Mouse (Mus musculus) intestine, embryonic 14.5 days (tissue): ENCODE measurements around the gene Man2a2. TPM values are rescaled to one million over a fixed set of nuclear protein-coding genes. Genes with fewer than 3 reads are reported as not detected.
"Not testable (repeated sequence)": the region's sequence is repeated elsewhere in the genome, so short reads cannot be mapped to it uniquely, and the experiment has no call there.

ENCODE experiments used
- ATAC-seq: fragments of 200-750 bp; cut with Nextera tagmentation; replicated peaks from 2 replicates; pipeline ENCODE4 v1.8.0; 2017; ENCODE audit warnings: low read depth, moderate number of reproducible peaks, moderate TSS enrichment, moderate library complexity; ENCODE audit not compliant: low FRiP score, low TSS enrichment
- DNase-seq: peaks from one replicate; pipeline ENCODE4 v3.0.0-alpha.2; 2018; ENCODE audit warnings: low spot score
- H3K27ac ChIP-seq: fragments of 300-500 bp; sonication (generic); 2 replicates; pipeline ENCODE4 v1.5.1; 2014; ENCODE audit warnings: low read depth, mild to moderate bottlenecking, control low read depth
- H3K27me3 ChIP-seq: fragments of 300-500 bp; sonication (generic); replicated peaks from 2 replicates; pipeline ENCODE4 v1.6.1; 2014; ENCODE audit warnings: low read length, control low read depth; ENCODE audit not compliant: control insufficient read depth, insufficient read depth
- H3K36me3 ChIP-seq: fragments of 300-500 bp; sonication (generic); 2 replicates; pipeline ENCODE4 v1.6.1; 2014; ENCODE audit warnings: low read length, control low read depth; ENCODE audit not compliant: control insufficient read depth, insufficient read depth
- H3K4me1 ChIP-seq: fragments of 300-500 bp; sonication (generic); replicated peaks from 2 replicates; pipeline ENCODE4 v1.6.1; 2014; ENCODE audit warnings: low read length, control low read depth, mixed read lengths; ENCODE audit not compliant: control insufficient read depth, insufficient read depth
- H3K4me2 ChIP-seq: fragments of 300-500 bp; sonication (generic); 2 replicates; pipeline ENCODE4 v1.6.1; 2014; ENCODE audit warnings: low read length
- H3K4me3 ChIP-seq: fragments of 300-500 bp; sonication (generic); 2 replicates; pipeline ENCODE4 v1.5.1; 2014; ENCODE audit warnings: low read depth, low read length, control low read depth, mixed read lengths
- H3K9ac ChIP-seq: fragments of 300-500 bp; sonication (generic); 2 replicates; pipeline ENCODE4 v1.6.1; 2014; ENCODE audit warnings: mild to moderate bottlenecking, low read length
- H3K9me3 ChIP-seq: fragments of 300-500 bp; sonication (generic); 2 replicates; pipeline ENCODE4 v1.6.1; 2016; ENCODE audit warnings: low read length, control low read depth; ENCODE audit not compliant: control insufficient read depth
- WGBS: fragments of 180-500 bp; shearing (Covaris S2); extraction: QIAGEN DNeasy Blood & Tissue Kit; methylation state at CpG from one replicate; pipeline ENCODE4 v1.1.7; 2014; 5-methylcytosine and 5-hydroxymethylcytosine counted together
- polyA plus RNA-seq: library from polyadenylated mRNA; unstranded; fragments of >200 nt; fragmentation: Nextera tagmentation; extraction: Ambion mirVana; gene quantifications from 2 replicates; pipeline ENCODE4 v1.2.1, GENCODE M21; 2014

Gene Man2a2
- polyA plus RNA-seq, 1 experiment from 2014 or later, result 17.4 TPM

DNA sequence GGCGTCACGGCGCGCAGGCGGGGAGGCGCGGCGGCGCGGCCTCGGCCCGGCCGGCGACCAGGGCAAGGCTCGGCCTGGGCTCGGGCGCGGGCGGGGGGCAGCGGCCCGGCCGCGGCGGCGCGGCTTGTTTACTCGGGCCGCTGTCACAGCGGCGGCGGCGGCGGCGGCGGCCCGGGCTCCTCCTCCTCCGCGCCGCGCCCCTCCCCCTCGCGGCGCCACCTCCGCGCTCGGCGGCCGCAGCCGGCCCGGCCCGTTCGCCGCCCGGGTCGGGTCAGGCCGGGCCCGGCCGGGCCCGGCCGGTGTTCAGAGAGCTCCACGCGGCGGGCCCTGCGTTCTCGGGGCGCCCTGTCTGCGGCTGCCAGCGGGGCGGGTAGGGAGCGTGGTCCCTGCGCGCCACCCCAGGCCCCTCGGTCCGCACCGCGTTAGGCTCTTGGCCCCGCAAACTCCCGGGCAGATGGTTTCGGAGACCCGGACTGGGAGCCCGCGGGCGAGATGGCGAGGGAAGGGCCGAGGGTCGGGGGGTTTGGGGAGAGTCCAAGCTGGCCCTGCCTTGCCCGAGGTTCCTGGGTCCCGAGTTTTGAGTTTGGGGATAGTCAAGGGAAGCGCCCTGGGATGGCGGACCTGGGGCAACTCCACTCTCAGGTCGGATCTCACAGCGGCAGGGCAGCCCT lies 31.6 kb upstream of the Man2a2 start:
- Histone ChIP-seq H3K4me2 (peak overlapping the region; percentile 84), H3K4me1 (peaks cover 25% of the 10 kb centered on the region), H3K27me3 (no peaks in the 10 kb centered on the region), H3K9ac (peak overlapping the region; percentile 92), H3K27ac (peak overlapping the region; percentile 77), H3K9me3 (no peaks in the 10 kb centered on the region), H3K36me3 (peaks cover 3% of the 10 kb centered on the region; the same call in 1 of the 2 replicates), H3K4me3 (peak overlapping the region; percentile 57)
- DNase-seq (peak; percentile 85), ATAC-seq (peak; percentile 77)
- 1% methylated on average over 50 of the region's 92 CpGs for WGBS

DNA sequence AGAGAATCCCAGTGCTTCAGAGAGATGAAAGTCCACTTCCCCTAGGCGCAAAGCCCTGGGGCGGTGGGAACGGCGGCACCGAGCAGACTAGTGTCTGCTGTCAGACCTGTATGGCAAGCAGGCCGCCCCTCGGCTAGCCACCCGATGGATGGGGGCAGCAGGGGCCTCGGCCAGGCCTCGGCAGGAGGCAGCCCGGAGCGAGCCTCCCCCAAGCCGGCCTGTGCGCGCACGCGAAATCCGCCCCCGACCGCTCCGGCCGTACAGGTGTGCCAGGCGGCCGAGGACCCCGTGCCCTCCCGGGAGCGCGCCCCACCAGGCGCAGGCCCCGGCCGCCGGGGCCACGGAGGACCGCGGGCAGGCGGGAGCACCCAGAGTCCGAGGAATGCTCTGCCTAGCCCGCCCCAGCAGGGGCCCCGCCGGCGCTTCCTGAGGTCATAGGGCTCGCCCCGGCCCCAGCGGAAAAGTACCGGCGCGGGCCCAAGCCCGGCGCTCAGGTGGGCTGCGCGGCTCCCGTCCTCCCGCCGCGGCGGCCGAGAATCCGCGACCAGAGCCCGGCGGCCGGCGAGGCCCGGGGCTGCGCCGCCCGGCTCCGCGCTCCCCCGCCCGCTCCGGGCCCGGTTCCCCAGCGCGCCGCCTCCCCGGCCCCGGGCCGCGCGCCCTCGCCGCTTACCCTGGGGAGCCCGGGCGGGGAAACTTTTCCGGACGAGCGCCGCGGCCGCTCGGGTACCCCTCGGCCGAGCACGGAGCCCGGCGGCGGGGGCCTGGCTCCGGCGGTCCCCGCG lies 30.9 kb upstream of the Man2a2 start:
- peak overlapping the region; percentile 84 for H3K4me2 ChIP-seq
- H3K36me3 ChIP-seq, result peaks cover 10% of the 10 kb centered on the region
- peak overlapping the region; percentile 57 for H3K4me3 ChIP-seq
- 1% methylated on average over 81 of the region's 102 CpGs for WGBS
- DNase-seq, result peak; percentile 79
- H3K9me3 ChIP-seq, result no peaks in the 10 kb centered on the region
- no peaks in the 10 kb centered on the region for H3K27me3 ChIP-seq
- peak overlapping the region; percentile 92 for H3K9ac ChIP-seq
- H3K27ac ChIP-seq, result peak overlapping the region; percentile 77
- peaks cover 25% of the 10 kb centered on the region for H3K4me1 ChIP-seq
- ATAC-seq, result peak; percentile 63

DNA sequence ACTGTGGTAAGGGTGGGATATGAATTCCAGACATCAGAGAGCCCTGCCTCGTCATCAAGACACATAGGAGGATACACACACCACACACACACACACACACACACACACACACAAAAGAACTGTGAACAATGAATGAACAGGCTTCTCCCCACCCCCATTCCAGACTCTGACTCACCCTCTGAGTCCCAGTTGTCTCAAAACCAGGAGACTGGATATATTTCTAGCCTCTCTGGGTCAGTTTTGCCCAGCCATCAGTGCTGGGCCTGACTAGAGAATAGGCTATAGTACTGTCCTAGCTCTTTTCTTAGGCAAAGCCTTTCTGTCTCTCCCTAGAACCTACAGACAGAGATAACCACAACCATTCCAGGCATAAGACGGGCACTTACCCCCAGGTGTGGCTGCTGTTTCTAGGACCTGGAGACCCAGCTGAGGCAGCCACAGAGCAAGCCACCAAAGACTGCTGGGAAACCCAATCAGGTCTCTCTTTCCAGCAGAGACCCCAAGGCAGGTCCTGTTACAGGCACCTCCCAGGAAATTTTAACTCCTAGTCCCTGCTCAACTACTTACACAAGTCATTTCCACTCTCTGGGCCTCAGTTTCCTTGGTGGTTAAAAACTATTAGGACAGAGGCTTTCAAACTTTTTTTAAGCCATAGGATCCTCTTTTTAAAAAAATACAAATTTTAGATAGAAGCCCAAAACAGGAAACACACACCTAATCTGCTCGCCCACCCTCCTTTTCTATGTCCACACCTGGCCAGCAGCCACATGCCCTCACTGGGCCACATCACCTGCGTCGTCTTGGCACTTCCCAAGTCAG lies 30.1 kb upstream of the Man2a2 start:
- Histone ChIP-seq H3K4me1 (peaks cover 25% of the 10 kb centered on the region), H3K27ac (peak overlapping the region; percentile 77; the same call in 1 of the 2 replicates), H3K4me2 (peak overlapping the region; percentile 84), H3K9me3 (no peaks in the 10 kb centered on the region), H3K27me3 (no peaks in the 10 kb centered on the region), H3K36me3 (peaks cover 17% of the 10 kb centered on the region), H3K4me3 (peak overlapping the region; percentile 57), H3K9ac (peak overlapping the region; percentile 92)
- DNase-seq (peak; percentile 68), ATAC-seq (no peak)
- 26% methylated on average over 5 of the region's 5 CpGs for WGBS

DNA sequence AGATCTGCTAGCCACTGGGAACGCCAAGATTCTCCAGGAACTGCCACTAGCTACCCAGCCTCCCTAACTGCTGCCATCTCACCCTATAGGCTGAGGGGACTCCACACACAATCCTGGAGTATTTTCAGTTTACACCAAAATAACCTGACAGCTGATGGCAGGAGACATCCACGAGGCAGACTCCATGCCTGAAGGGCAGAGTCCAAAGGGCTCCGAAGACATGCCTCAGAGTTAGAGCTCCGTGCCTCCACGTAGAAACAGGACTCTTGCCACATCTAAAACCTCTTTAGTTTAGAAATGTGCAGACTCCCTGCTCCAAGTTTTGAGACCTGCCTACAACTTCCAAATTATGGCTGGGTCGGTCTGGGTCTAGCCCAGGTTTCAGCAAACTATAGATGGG lies 29.4 kb upstream of the Man2a2 start:
- H3K4me2 ChIP-seq, result peak overlapping the region; percentile 84; the same call in 1 of the 2 replicates
- no peak overlapping the region for H3K9ac ChIP-seq

DNA sequence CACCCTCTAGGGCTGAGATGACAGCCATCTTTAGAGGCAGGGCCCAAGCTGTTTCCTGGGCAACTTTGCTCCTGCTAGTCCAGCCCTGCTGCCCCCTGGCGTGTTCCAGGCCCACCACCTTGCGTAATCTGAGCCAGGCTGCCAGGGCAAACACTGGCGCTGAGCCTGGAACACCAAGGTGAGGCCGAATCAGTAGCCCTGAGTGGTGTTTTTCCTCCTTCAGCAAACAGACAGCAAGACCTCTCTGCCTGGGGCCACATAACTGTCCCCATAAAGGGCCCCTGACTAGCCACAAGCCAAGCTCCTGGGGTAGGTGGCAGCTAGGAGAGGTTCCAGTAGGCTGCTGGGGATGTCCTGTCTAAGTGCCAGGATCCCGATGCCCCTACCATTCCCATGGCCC lies 28.9 kb upstream of the Man2a2 start:
- ATAC-seq, result no peak
- Histone ChIP-seq H3K4me3 (no peak overlapping the region), H3K9ac (no peak overlapping the region), H3K4me2 (no peak overlapping the region), H3K9me3 (no peaks in the 10 kb centered on the region), H3K4me1 (peaks cover 25% of the 10 kb centered on the region), H3K36me3 (peaks cover 26% of the 10 kb centered on the region), H3K27ac (no peak overlapping the region), H3K27me3 (no peaks in the 10 kb centered on the region)
- no peak for DNase-seq
- WGBS, result 57% methylated on average over 5 of the region's 5 CpGs

More for the DNA sequence above, 29.4 kb upstream of the Man2a2 start:
- Histone ChIP-seq H3K27me3 (no peaks in the 10 kb centered on the region), H3K4me3 (no peak overlapping the region), H3K27ac (no peak overlapping the region), H3K36me3 (peaks cover 22% of the 10 kb centered on the region), H3K4me1 (peaks cover 25% of the 10 kb centered on the region), H3K9me3 (no peaks in the 10 kb centered on the region)
- WGBS, result 76% methylated on average over 6 of the region's 6 CpGs
- no peak for ATAC-seq
- DNase-seq, result no peak

DNA sequence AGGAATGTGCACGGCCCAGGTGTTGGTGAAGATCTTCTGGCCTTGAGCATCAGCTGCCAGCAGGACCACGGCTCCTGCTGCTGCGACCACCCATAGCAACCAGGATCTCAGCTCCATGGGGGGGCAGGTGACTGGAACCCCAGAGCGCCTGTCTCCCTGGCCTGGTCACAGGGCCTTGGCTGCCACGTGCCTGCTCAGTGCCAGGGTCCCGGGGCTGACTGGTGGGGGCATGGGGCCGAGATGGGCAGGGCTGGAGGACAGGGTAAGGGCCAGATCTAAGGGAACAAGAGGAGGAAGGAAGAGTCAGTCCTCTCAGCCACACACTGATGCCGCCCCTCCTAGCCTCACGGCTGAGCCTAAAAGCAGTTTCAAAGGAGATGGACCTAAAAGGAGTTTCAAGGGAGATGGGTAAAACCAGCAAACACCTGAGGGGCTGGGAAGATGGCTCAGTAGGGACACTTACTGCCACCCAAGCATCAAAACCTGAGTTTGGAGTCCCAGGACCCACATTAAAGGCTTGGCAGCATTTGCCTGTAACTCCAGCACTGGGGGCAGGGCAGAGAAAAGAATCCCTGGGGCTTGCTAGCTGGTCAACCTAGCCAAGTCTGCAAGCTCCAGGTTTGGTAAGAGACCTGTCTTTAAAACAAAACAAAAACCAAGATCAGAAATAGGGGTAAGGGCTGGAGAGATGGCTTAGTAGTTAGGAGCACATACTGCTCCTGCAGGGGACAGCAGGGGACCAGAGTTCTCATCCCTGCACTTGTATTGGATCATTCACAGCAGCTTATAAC lies 27.7 kb upstream of the Man2a2 start:
- no peak overlapping the region for H3K27ac ChIP-seq
- no peaks in the 10 kb centered on the region for H3K27me3 ChIP-seq
- peaks cover 36% of the 10 kb centered on the region for H3K36me3 ChIP-seq
- no peaks in the 10 kb centered on the region for H3K9me3 ChIP-seq
- H3K9ac ChIP-seq, result no peak overlapping the region
- ATAC-seq (no peak), DNase-seq (no peak)
- 81% methylated on average over 9 of the region's 9 CpGs for WGBS
- peaks cover 25% of the 10 kb centered on the region for H3K4me1 ChIP-seq
- H3K4me2 ChIP-seq, result no peak overlapping the region
- no peak overlapping the region for H3K4me3 ChIP-seq

DNA sequence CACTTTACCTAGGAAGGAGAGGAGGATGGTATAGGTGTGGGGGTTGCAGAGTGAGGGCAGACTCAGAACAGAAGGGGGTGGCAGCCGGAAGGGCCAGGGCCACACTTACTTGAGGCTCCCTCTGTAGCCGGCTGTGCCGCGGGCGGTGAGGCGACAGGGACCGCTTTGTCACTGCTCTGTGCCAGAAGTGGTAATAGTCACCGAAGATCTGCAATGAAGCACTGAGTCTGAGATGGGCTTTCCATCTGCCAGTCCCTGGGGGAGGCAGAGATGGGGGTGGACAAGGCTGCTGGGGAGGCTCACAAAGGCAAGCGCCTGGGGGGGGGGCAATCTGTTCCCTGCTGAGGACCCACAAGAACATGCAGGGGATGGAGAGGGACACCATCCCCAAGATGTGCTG lies 26.8 kb upstream of the Man2a2 start:
- Histone ChIP-seq H3K4me1 (peaks cover 20% of the 10 kb centered on the region), H3K4me2 (no peak overlapping the region), H3K27me3 (no peaks in the 10 kb centered on the region), H3K36me3 (peaks cover 45% of the 10 kb centered on the region), H3K9ac (no peak overlapping the region), H3K9me3 (no peaks in the 10 kb centered on the region), H3K27ac (no peak overlapping the region), H3K4me3 (no peak overlapping the region)
- no peak for ATAC-seq
- no peak for DNase-seq
- 92% methylated on average over 9 of the region's 9 CpGs for WGBS

DNA sequence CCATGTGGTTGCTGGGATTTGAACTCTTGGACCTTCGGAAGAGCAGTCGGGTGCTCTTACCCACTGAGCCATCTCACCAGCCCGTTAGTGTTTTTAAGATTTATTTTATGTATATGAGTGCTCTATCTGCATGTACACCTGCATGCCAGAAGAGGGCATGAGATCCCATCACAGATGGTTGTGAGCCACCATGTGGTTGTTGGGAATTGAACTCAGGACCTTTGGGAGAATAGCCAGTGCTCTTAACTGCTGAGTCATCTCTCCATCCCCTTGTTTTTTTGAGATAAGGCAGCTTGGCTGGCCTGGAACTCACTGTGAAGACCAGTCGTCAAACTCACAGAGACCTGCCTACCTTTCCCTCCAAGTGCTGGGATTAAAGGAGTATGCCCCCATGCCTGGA lies 25.3 kb upstream of the Man2a2 start:
- not testable (repeated sequence) for H3K4me3 ChIP-seq, H3K27me3 ChIP-seq, H3K9me3 ChIP-seq, H3K4me2 ChIP-seq, H3K27ac ChIP-seq, H3K9ac ChIP-seq, ATAC-seq, DNase-seq
- 86% methylated on average over 4 of the region's 4 CpGs for WGBS
- Histone ChIP-seq H3K4me1 (peaks cover 17% of the 10 kb centered on the region), H3K36me3 (peaks cover 60% of the 10 kb centered on the region)
